Mouse (Mus musculus) limb, embryonic 14.5 days (tissue): ENCODE data around the gene 1700029P11Rik. TPM values are rescaled to one million over a fixed set of nuclear protein-coding genes. Genes with fewer than 3 reads are reported as not detected.

Experiments
- ATAC-seq: fragments of 200-750 bp; cut with Nextera tagmentation; 2 replicates; pipeline ENCODE4 v1.8.0; 2017; ENCODE audit warnings: low read depth, moderate number of reproducible peaks, moderate TSS enrichment; ENCODE audit not compliant: low FRiP score
- DNase-seq: peaks from one replicate; pipeline ENCODE4 v3.0.0-alpha.2; 2015; ENCODE audit warnings: low spot score
- H3K27ac ChIP-seq: fragments of 300-500 bp; sonication (generic); replicated peaks from 2 replicates; pipeline ENCODE4 v1.5.1; 2014; ENCODE audit warnings: low read depth, mild to moderate bottlenecking, low read length, moderate library complexity, mixed read lengths
- H3K27me3 ChIP-seq: fragments of 300-500 bp; sonication (generic); 2 replicates; pipeline ENCODE4 v1.6.1; 2014; ENCODE audit warnings: low read length, mixed read lengths; ENCODE audit not compliant: control insufficient read depth, insufficient read depth
- H3K36me3 ChIP-seq: fragments of 300-500 bp; sonication (generic); 2 replicates; pipeline ENCODE4 v1.6.1; 2014; ENCODE audit warnings: mild to moderate bottlenecking, low read length, moderate library complexity, mixed read lengths; ENCODE audit not compliant: control insufficient read depth, insufficient read depth
- H3K4me1 ChIP-seq: fragments of 300-500 bp; sonication (generic); 2 replicates; pipeline ENCODE4 v1.6.1; 2014; ENCODE audit warnings: antibody characterized with exemption, low read length, mixed read lengths; ENCODE audit not compliant: control insufficient read depth, insufficient read depth
- H3K4me2 ChIP-seq: fragments of 300-500 bp; sonication (generic); replicated peaks from 2 replicates; pipeline ENCODE4 v1.6.1; 2014; ENCODE audit warnings: low read depth, mild to moderate bottlenecking, low read length, moderate library complexity; ENCODE audit not compliant: severe bottlenecking
- H3K4me3 ChIP-seq: fragments of 300-500 bp; sonication (generic); replicated peaks from 2 replicates; pipeline ENCODE4 v1.5.1; 2014; ENCODE audit warnings: low read length
- H3K9ac ChIP-seq: fragments of 300-500 bp; sonication (generic); 2 replicates; pipeline ENCODE4 v1.6.1; 2014; ENCODE audit warnings: mild to moderate bottlenecking, low read depth, low read length, moderate library complexity; ENCODE audit not compliant: severe bottlenecking
- H3K9me3 ChIP-seq: fragments of 300-500 bp; sonication (generic); 2 replicates; pipeline ENCODE4 v1.6.1; 2016; ENCODE audit warnings: low read length; ENCODE audit not compliant: control insufficient read depth
- POLR2A ChIP-seq: fragments of 200-500 bp; IDR thresholded peaks from 2 replicates; pipeline ENCODE4 v1.8.0; 2012; ENCODE audit warnings: inconsistent platforms, mild to moderate bottlenecking, moderate library complexity, borderline replicate concordance; ENCODE audit not compliant: insufficient read depth, insufficient read length; ENCODE audit errors: extremely low read depth
- WGBS: fragments of 180-500 bp; shearing (Covaris S2); extraction: QIAGEN DNeasy Blood & Tissue Kit; methylation state at CpG from one replicate; pipeline ENCODE4 v1.1.7; 2014; 5-methylcytosine and 5-hydroxymethylcytosine counted together
- polyA plus RNA-seq, 2 experiments: library from polyadenylated mRNA; depleted of rRNA in 1 of 2; stranded (reverse) in 1 of 2; unstranded in 1 of 2; fragments of >200 nt; fragmentation: Nextera tagmentation in 1 of 2; extraction: Ambion mirVana in 1 of 2; gene quantifications; 2 replicates each; pipeline versions ENCODE4 v1.2.1 to v1.2.3; 2012 to 2014

1700029P11Rik gene
- polyA plus RNA-seq, 2 experiments, result not detected

DNA sequence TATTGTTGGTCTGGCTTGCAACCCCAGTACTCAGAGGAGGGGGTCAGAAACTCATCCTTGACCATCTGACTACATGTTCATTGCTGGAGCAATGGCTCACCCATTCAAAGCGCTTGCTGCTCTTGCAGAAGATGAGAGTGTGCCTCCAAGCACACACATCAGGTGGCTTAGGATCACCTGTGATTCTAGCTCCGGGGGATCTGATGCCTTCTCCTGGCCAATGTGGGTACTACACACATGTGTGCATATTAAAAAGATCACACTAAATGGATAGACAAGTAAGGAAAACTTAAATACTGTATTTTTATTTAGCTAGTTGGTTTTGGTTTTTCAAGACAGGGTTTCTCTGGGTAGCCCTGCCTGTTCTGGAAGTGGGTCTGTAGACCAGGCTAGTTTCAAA, 39.3 kb upstream of the 1700029P11Rik start:
- no peak for TF ChIP-seq POLR2A
- 94% methylated on average over 2 of the region's 2 CpGs for WGBS
- H3K4me2 ChIP-seq, result no peak overlapping the region
- ATAC-seq (no peak), DNase-seq (no peak)
- H3K4me3 ChIP-seq, result no peak overlapping the region
- H3K27ac ChIP-seq, result no peak overlapping the region
- H3K36me3 ChIP-seq, result no peaks in the 10 kb centered on the region
- no peak overlapping the region for H3K9ac ChIP-seq
- peaks cover 15% of the 10 kb centered on the region for H3K4me1 ChIP-seq
- H3K9me3 ChIP-seq, result no peaks in the 10 kb centered on the region
- no peaks in the 10 kb centered on the region for H3K27me3 ChIP-seq

DNA sequence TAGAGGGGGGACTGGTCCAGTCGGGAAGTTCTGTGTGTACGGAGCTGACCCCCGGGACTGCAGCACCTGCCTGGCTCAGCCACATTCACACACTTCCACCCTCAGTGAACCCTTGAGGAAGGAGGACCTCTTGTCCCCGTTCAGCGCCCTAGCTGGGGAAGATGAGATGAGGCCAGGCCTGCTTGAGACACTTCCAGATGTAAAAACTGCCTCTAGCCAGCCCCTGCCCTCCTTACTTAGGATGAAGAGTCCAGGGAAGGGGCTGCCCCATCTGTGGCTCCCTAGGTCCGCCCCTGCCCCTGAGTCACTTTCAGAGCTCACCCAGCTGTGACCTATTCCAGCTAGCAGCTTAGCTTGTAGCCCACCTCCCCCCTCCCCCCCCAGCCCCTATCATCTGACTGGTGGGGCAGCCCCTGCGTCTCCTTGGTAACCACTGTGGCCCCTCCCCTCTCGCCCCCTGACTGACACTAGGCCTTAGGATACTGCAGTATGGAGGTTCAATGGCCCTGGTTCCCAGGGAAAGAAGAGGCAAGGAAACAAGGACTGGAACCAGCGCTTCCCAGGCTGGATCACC, 37.1 kb upstream of the 1700029P11Rik start:
- ATAC-seq, result no peak
- Histone ChIP-seq H3K4me1 (no peaks in the 10 kb centered on the region), H3K4me2 (no peak overlapping the region), H3K27ac (no peak overlapping the region), H3K9me3 (no peaks in the 10 kb centered on the region), H3K9ac (no peak overlapping the region), H3K27me3 (no peaks in the 10 kb centered on the region), H3K36me3 (no peaks in the 10 kb centered on the region), H3K4me3 (no peak overlapping the region)
- WGBS, result 20% methylated on average over 9 of the region's 9 CpGs
- TF ChIP-seq POLR2A, result no peak
- no peak for DNase-seq

DNA sequence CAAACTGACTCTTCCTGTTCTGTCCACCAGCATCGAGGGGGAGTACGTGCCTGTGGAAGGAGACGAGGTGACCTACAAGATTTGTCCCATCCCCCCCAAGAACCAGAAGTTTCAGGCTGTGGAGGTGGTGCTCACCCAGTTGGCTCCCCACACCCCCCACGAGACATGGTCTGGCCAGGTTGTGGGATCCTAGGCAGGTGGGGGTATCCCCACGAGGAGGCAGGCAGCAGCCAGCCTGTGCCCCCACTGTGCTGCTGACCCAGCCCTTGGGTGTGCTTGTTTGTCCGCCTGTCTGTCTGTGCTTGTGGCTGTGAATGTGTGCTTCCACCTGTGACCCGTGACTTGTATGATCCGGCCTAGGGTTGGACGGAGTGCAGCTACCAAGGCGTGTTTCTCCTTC, 31.3 kb upstream of the 1700029P11Rik start:
- 83% methylated on average over 10 of the region's 10 CpGs for WGBS
- no peak for TF ChIP-seq POLR2A
- H3K36me3 ChIP-seq, result peaks cover 12% of the 10 kb centered on the region

DNA sequence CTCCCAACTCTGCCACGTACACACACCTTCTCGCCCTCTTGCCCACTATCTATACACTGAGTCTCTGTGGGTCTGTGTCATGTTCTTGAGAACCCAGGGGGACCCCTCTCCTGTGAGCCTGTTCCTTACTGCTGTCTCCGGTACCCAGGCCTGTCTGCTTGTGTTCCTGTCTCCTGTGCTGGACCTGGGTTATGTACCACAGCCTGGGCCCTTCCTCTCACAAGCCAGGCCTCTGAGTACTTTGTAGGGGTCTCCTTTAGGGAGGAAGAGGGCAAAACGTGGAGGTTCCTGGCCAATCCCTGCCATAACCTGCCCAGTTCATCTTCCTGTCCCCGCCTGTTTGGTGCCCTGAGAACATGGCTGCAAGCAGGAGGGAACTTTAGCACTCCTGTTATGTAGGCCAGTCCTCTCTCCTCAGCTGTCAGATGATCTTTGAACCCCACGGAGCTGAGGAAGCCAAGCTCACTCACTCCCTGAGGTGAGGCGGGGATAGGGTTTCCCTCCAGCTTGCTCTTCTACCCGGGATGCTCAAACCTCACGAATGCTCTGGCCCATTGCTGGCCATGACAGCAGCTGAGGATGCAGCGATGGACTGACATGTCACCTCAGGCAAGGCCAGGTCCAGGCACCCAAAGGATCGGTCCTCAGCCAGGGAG, 30.7 kb upstream of the 1700029P11Rik start:
- DNase-seq (no peak), ATAC-seq (no peak)
- H3K9me3 ChIP-seq, result no peaks in the 10 kb centered on the region
- peaks cover 18% of the 10 kb centered on the region for H3K36me3 ChIP-seq
- no peaks in the 10 kb centered on the region for H3K4me1 ChIP-seq
- no peak for TF ChIP-seq POLR2A
- no peak overlapping the region for H3K27ac ChIP-seq
- H3K4me2 ChIP-seq, result no peak overlapping the region
- no peak overlapping the region for H3K9ac ChIP-seq
- WGBS, result 71% methylated on average over 10 of the region's 11 CpGs
- no peak overlapping the region for H3K4me3 ChIP-seq
- H3K27me3 ChIP-seq, result no peaks in the 10 kb centered on the region

More for the DNA sequence above, 31.3 kb upstream of the 1700029P11Rik start:
- no peaks in the 10 kb centered on the region for H3K4me1 ChIP-seq
- ATAC-seq (no peak), DNase-seq (no peak)
- no peak overlapping the region for H3K27ac ChIP-seq
- no peak overlapping the region for H3K4me3 ChIP-seq
- no peak overlapping the region for H3K9ac ChIP-seq
- no peaks in the 10 kb centered on the region for H3K27me3 ChIP-seq
- no peak overlapping the region for H3K4me2 ChIP-seq
- no peaks in the 10 kb centered on the region for H3K9me3 ChIP-seq

DNA sequence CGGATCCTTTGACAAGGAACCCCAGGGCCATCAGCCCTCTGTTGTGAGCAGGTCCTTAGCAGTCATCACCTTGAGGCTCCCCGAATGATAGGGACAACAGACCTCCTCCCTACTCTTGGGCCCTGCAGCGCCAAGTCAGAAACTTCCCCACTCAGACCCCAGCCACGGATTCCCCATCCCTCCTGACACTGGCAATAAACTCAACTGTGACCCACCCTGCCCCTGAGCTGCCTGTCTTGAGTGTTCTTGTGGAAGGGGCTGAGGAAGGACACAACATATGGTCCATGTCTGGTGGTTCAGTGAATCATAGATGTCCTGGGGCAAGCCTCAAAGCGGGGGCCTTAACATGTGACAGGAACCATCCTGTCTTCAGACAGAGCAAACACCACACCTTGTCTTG, 29.6 kb upstream of the 1700029P11Rik start:
- no peak for TF ChIP-seq POLR2A
- 79% methylated on average over 5 of the region's 5 CpGs for WGBS
- no peak for ATAC-seq
- H3K4me3 ChIP-seq, result no peak overlapping the region
- H3K9ac ChIP-seq, result no peak overlapping the region
- no peak for DNase-seq
- peaks cover 28% of the 10 kb centered on the region for H3K36me3 ChIP-seq
- H3K4me2 ChIP-seq, result no peak overlapping the region
- H3K27me3 ChIP-seq, result no peaks in the 10 kb centered on the region
- no peaks in the 10 kb centered on the region for H3K9me3 ChIP-seq
- H3K4me1 ChIP-seq, result no peaks in the 10 kb centered on the region
- H3K27ac ChIP-seq, result no peak overlapping the region
